Mouse (Mus musculus) heart, embryonic 14.5 days (tissue): ENCODE results near the gene Tomm40l. TPM values are rescaled to one million over a fixed set of nuclear protein-coding genes. Genes with fewer than 3 reads are reported as not detected.

Source experiments
- ATAC-seq: fragments of 200-750 bp; cut with Nextera tagmentation; 2 replicates; pipeline ENCODE4 v1.8.0; 2017; ENCODE audit warnings: low read depth, moderate TSS enrichment; ENCODE audit not compliant: insufficient number of reproducible peaks, insufficient read depth, low FRiP score
- H3K27ac ChIP-seq, 2 experiments: fragments of 200-500 bp in 1 of 2; fragments of 300-500 bp in 1 of 2; sonication (generic) in 1 of 2; replicated peaks in 1 of 2; 2 replicates each; pipeline ENCODE4 v1.5.1; 2012 to 2014; ENCODE audit warnings: low read depth in 2 of 2, low read length in 2 of 2, control low read depth in 1 of 2, mild to moderate bottlenecking in 1 of 2, mixed read lengths in 1 of 2; ENCODE audit not compliant: control insufficient read depth in 1 of 2, insufficient read depth in 1 of 2
- H3K27me3 ChIP-seq: fragments of 300-500 bp; sonication (generic); 2 replicates; pipeline ENCODE4 v1.6.1; 2014; ENCODE audit warnings: mild to moderate bottlenecking, low read length, control low read depth; ENCODE audit not compliant: control insufficient read depth, insufficient read depth
- H3K36me3 ChIP-seq: fragments of 300-500 bp; sonication (generic); 2 replicates; pipeline ENCODE4 v1.6.1; 2014; ENCODE audit warnings: mild to moderate bottlenecking, control low read depth, low read length, mixed read lengths; ENCODE audit not compliant: control insufficient read depth, insufficient read depth
- H3K4me1 ChIP-seq, 2 experiments: fragments of 200-500 bp in 1 of 2; fragments of 300-500 bp in 1 of 2; sonication (generic) in 1 of 2; 2 replicates each; pipeline ENCODE4 v1.6.1; 2012 to 2014; ENCODE audit warnings: low read length in 2 of 2, control low read depth in 1 of 2, mixed read lengths in 1 of 2; ENCODE audit not compliant: control insufficient read depth in 2 of 2, insufficient read depth in 2 of 2
- H3K4me2 ChIP-seq: fragments of 300-500 bp; sonication (generic); 2 replicates; pipeline ENCODE4 v1.6.1; 2014; ENCODE audit warnings: mild to moderate bottlenecking, low read length
- H3K4me3 ChIP-seq, 2 experiments: fragments of 200-500 bp in 1 of 2; fragments of 300-500 bp in 1 of 2; sonication (generic) in 1 of 2; 2 replicates each; pipeline ENCODE4 v1.5.1; 2012 to 2014; ENCODE audit warnings: low read length in 2 of 2, mild to moderate bottlenecking in 2 of 2, control low read depth in 1 of 2, low read depth in 1 of 2, moderate library complexity in 1 of 2; ENCODE audit not compliant: control insufficient read depth in 1 of 2, insufficient read depth in 1 of 2
- H3K9ac ChIP-seq: fragments of 300-500 bp; sonication (generic); 2 replicates; pipeline ENCODE4 v1.6.1; 2014; ENCODE audit warnings: mild to moderate bottlenecking, low read length
- H3K9me3 ChIP-seq: fragments of 300-500 bp; sonication (generic); 2 replicates; pipeline ENCODE4 v1.6.1; 2016; ENCODE audit warnings: low read length, control low read depth; ENCODE audit not compliant: control insufficient read depth
- WGBS: fragments of 180-500 bp; shearing (Covaris S2); extraction: QIAGEN DNeasy Blood & Tissue Kit; methylation state at CpG from one replicate; pipeline ENCODE4 v1.1.7; 2014; 5-methylcytosine and 5-hydroxymethylcytosine counted together
- polyA plus RNA-seq: library from polyadenylated mRNA; unstranded; fragments of >200 nt; fragmentation: Nextera tagmentation; extraction: Ambion mirVana; gene quantifications from 2 replicates; pipeline ENCODE4 v1.2.1, GENCODE M21; 2014

Tomm40l gene
- polyA plus RNA-seq, 1 experiment from 2014 or later: 54.2 TPM

GRCm38 (mm10) chr1:171232348-171232747 lies 10.0 kb upstream of the Tomm40l start:
- no peak overlapping the region for H3K4me3 ChIP-seq
- no peaks in the 10 kb centered on the region for H3K27me3 ChIP-seq
- H3K4me2 ChIP-seq: no peak overlapping the region
- H3K9ac ChIP-seq: no peak overlapping the region
- H3K4me1 ChIP-seq: peaks cover 4 to 5% of the 10 kb centered on the region in 2 experiments; a peak in 2 of 4 replicates
- no peaks in the 10 kb centered on the region for H3K9me3 ChIP-seq
- no peak for ATAC-seq
- no peak overlapping the region for H3K27ac ChIP-seq
- peaks cover 39% of the 10 kb centered on the region for H3K36me3 ChIP-seq
- WGBS: 87% methylated on average over 5 of the region's 5 CpGs

- Histone ChIP-seq H3K27ac (no peak overlapping the region), H3K4me2 (no peak overlapping the region), H3K9ac (no peak overlapping the region), H3K27me3 (no peaks in the 10 kb centered on the region), H3K4me3 (no peak overlapping the region), H3K36me3 (peaks cover 34% of the 10 kb centered on the region), H3K4me1 (peaks cover 4 to 5% of the 10 kb centered on the region in 2 experiments; a peak in 2 of 4 replicates), H3K9me3 (no peaks in the 10 kb centered on the region)
- ATAC-seq: no peak
- WGBS: 73% methylated on average over 4 of the region's 4 CpGs
These were observed 9.5 kb upstream of the Tomm40l start for GRCm38 (mm10) chr1:171231844-171232243.

- 80% methylated on average over 3 of the region's 3 CpGs for WGBS
- no peak for ATAC-seq
- H3K4me3 ChIP-seq: no peak overlapping the region
- no peak overlapping the region for H3K27ac ChIP-seq
- no peak overlapping the region for H3K4me2 ChIP-seq
- no peaks in the 10 kb centered on the region for H3K9me3 ChIP-seq
- H3K9ac ChIP-seq: no peak overlapping the region
- H3K36me3 ChIP-seq: peaks cover 18% of the 10 kb centered on the region
- peaks cover 0 to 5% of the 10 kb centered on the region in 2 experiments; a peak in 1 of 4 replicates for H3K4me1 ChIP-seq
- H3K27me3 ChIP-seq: no peaks in the 10 kb centered on the region
These were observed 7.9 kb upstream of the Tomm40l start for GRCm38 (mm10) chr1:171230215-171230614.

DNA sequence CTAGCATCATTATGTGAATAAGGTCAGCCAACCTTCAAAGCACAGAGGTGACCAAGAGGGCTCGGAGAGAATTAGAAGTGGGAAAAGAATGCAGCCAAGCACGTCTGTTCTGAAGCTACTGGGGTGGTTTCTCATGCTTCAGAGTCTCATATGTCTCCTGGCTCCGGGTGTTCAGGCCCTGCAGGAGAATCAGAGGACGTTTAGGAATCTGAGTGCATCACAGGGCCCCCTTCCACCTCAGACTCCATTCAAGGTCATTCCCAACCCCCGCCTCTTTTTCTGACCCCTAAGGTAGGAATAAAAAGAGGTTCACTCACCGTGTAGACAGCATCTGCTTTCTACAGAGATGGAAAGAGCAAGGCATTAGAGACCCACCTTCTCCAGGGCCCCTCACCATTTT lies 7.4 kb upstream of the Tomm40l start:
- Histone ChIP-seq H3K4me1 (peaks cover 0 to 5% of the 10 kb centered on the region in 2 experiments; a peak in 1 of 4 replicates), H3K4me2 (no peak overlapping the region), H3K9ac (no peak overlapping the region), H3K27ac (no peak overlapping the region), H3K9me3 (no peaks in the 10 kb centered on the region), H3K4me3 (no peak overlapping the region), H3K36me3 (peaks cover 13% of the 10 kb centered on the region), H3K27me3 (no peaks in the 10 kb centered on the region)
- ATAC-seq: no peak
- 55% methylated on average over 6 of the region's 6 CpGs for WGBS

DNA sequence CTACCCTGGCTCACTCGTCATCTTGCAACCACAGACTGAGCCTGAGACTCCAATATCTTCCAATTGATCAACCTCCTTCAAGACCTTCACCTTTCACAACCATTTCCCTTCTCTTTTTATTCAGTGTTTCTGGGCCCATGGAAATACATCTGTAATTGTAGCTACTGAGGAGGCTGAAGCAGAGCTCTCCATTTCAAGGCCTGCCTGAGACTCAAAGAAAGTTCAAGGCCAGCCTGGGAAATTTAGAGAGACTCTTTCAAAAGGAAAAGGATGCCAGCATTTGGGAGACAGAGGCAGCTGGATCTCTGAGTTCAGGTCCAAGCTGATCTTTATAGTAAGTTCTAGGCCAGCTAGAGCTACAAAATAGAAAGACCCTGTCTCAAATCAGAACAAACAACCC lies 5.6 kb upstream of the Tomm40l start:
- Histone ChIP-seq H3K36me3 (no peaks in the 10 kb centered on the region), H3K9ac (no peak overlapping the region), H3K4me2 (no peak overlapping the region), H3K9me3 (no peaks in the 10 kb centered on the region), H3K27ac (no peak overlapping the region), H3K27me3 (no peaks in the 10 kb centered on the region), H3K4me3 (no peak overlapping the region), H3K4me1 (peaks cover 0 to 7% of the 10 kb centered on the region in 2 experiments; a peak in 3 of 4 replicates)
- ATAC-seq: no peak
- 91% methylated on average over 1 of the region's 1 CpGs for WGBS

GRCm38 (mm10) chr1:171226780-171227179 lies 4.5 kb upstream of the Tomm40l start:
- Histone ChIP-seq H3K9me3 (no peaks in the 10 kb centered on the region), H3K27ac (no peak overlapping the region), H3K27me3 (no peaks in the 10 kb centered on the region), H3K4me3 (no peak overlapping the region), H3K4me2 (no peak overlapping the region), H3K4me1 (peaks cover 0 to 8% of the 10 kb centered on the region in 2 experiments; a peak in 3 of 4 replicates), H3K36me3 (no peaks in the 10 kb centered on the region), H3K9ac (no peak overlapping the region)
- WGBS: 49% methylated on average over 4 of the region's 4 CpGs
- no peak for ATAC-seq

GRCm38 (mm10) chr1:171224857-171225256 lies 2.5 kb upstream of the Tomm40l start, which contains the start of gene Apoa2:
Gene Apoa2 (plus strand): TSS chr1:171225054.
- Histone ChIP-seq H3K4me1 (peaks cover 5 to 16% of the 10 kb centered on the region in 2 experiments), H3K9ac (no peak within 1 kb of the TSS), H3K36me3 (peaks cover 8% of the 10 kb centered on the region), H3K4me2 (no peak within 1 kb of the TSS), H3K9me3 (no peaks in the 10 kb centered on the region), H3K27me3 (no peaks in the 10 kb centered on the region), H3K4me3 (no peak within 1 kb of the TSS), H3K27ac (peak within 1 kb of the TSS in 1 of 2 experiments; percentile 47; a peak in 1 of 4 replicates)
- ATAC-seq: no peak
- 84% methylated on average over 5 of the region's 5 CpGs for WGBS

GRCm38 (mm10) chr1:171223796-171224195 lies 1.5 kb upstream of the Tomm40l start:
- peak overlapping the region in 1 of 2 experiments; percentile 47; a peak in 1 of 4 replicates for H3K27ac ChIP-seq
- H3K4me3 ChIP-seq: no peak overlapping the region

More at GRCm38 (mm10) chr1:171223796-171224195, 1.5 kb upstream of the Tomm40l start:
- no peak for ATAC-seq
- H3K36me3 ChIP-seq: peaks cover 18% of the 10 kb centered on the region
- no peak overlapping the region for H3K4me2 ChIP-seq
- no peaks in the 10 kb centered on the region for H3K9me3 ChIP-seq
- H3K9ac ChIP-seq: no peak overlapping the region
- WGBS: 42% methylated on average over 2 of the region's 2 CpGs
- H3K27me3 ChIP-seq: no peaks in the 10 kb centered on the region
- peaks cover 5 to 16% of the 10 kb centered on the region in 2 experiments for H3K4me1 ChIP-seq
